Mouse (Mus musculus) activated CD4-positive, CD25-positive, alpha-beta regulatory T cell, adult 4 months (primary cell): Measurements from ENCODE around the gene Trnp1. TPM values are rescaled to one million over a fixed set of nuclear protein-coding genes. Genes with fewer than 3 reads are reported as not detected.
"Not testable (repeated sequence)": the region's sequence is repeated elsewhere in the genome, so short reads cannot be mapped to it uniquely, and the experiment has no call there.

Experiments
- ATAC-seq: one replicate; pipeline ENCODE4 v1.8.0; 2017
- polyA plus RNA-seq, 2 experiments: library from polyadenylated mRNA; unstranded; fragments of 100-300 nt; shearing (Covaris generic); gene quantifications; one replicate each; pipeline ENCODE4 v1.2.1; 2017

Gene Trnp1
- not detected for polyA plus RNA-seq

- peak; percentile 55 for ATAC-seq
Observed at GRCm38 (mm10) chr4:133498160-133498724, at the start of gene Trnp1. Trnp1 (minus strand) TSS chr4:133498550.

- ATAC-seq = peak; percentile 98
Observed at GRCm38 (mm10) chr4:133545272-133546231, 47.2 kb upstream of the Trnp1 start, which contains the start of gene Nudc. Nudc (minus strand) TSS chr4:133545996.

- ATAC-seq = no peak
Observed at GRCm38 (mm10) chr4:133536652-133537051, 38.3 kb upstream of the Trnp1 start.

DNA sequence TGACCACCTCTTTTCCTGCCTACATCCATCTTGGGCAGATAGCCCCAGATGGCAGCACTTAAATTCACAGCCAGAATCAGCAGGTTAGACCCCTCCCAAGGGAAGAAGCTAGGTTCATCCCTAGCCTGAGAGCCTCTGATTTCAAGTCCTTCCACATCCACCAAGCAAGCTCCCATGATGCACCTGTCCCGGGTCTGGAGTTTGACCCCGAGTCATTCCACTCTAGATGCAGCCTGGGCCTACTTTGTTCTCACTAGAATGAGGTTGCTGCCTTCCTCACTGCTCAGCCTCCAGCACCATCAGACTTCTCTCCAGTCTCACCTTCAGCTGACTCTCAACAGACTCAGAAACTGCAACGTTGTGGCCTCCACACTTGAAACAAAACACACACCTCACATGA lies 37.7 kb upstream of the Trnp1 start:
- ATAC-seq = no peak

- no peak for ATAC-seq
Observed at GRCm38 (mm10) chr4:133532777-133533176, 34.4 kb upstream of the Trnp1 start.

- ATAC-seq = no peak
Observed at GRCm38 (mm10) chr4:133527788-133528187, 29.4 kb upstream of the Trnp1 start.

GRCm38 (mm10) chr4:133521502-133521901 lies 23.2 kb upstream of the Trnp1 start:
- ATAC-seq = no peak

GRCm38 (mm10) chr4:133519369-133519665 lies 21.0 kb upstream of the Trnp1 start:
- no peak for ATAC-seq

- ATAC-seq = no peak
Observed at GRCm38 (mm10) chr4:133518601-133519368, 20.4 kb upstream of the Trnp1 start, which contains the start of gene Kdf1. Kdf1 (plus strand) TSS chr4:133518963.

DNA sequence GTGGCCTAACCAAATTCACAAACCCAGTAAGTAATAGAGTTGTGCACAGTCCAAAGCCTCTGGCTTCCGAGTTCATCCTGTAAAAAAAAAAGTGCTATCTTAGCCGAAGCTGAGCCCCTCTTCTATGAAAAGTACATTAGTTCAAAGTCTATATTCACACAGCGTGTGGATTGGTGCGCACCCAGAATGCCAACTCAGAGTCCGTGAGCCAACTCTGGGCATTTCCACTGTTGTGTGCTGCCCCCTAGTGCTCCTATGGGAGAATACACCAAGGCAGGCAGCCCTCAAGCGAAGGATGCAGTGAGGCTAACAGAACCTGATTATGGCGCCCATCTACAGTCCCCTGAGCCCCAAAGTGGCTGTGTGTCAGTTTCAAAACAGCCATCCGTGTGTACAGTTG lies 14.6 kb upstream of the Trnp1 start:
- peak; percentile 46 for ATAC-seq

DNA sequence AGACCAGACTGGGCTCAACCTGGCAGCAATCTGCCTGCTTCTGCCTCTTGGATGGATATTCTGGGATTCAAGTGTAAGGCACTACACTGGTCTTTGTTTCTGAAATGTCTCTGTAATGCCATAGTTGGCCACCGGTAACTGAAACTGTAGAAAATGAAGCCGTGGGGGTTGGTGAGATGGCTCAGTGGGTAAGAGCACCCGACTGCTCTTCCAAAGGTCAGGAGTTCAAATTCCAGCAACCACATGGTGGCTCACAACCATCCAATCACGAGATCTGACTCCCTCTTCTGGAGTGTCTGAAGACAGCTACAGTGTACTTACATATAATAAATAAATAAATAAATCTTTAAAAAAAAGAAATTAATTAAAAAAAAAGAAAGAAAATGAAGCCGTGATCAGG lies 14.2 kb upstream of the Trnp1 start:
- not testable (repeated sequence) for ATAC-seq

- no peak for ATAC-seq
Observed at GRCm38 (mm10) chr4:133511050-133511449, 12.7 kb upstream of the Trnp1 start.

DNA sequence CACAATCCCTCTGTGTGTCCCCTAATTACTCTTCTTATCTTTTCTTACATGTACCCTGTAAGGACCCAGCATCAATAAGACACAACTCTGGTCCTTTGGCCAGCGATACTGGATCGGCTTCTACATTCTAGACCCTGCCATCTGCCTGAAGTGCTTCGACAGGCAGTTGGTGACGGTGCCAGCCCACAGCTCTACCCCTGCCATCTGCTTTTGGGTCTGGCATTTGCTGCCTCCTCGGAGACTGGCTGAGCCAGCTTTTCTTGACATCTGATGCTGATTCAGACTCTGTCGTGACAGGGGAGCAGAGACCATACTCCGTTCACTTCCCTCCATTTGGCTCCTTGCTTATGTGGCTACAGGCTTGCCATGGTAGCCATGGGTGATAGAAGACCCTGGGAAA lies 10.6 kb upstream of the Trnp1 start:
- ATAC-seq = no peak

DNA sequence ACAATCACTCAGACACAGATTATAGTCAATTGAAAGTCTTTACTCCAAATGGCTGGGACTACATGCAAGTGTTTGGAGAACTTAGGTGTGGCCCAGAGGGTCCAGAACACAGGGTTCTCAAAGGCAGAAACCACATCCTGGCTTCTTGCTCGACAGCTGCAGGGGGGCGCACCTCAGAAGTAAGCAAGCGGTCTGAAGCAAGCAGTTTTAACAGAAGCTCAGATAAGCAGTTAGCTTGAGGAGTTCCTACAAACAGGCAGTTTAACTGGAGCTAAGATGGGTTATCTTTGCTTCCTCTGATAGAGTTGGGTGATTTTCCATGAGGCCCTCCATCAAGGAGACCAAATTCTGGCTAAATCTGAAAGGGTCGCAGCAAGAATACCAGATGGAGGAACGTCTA lies 8.2 kb upstream of the Trnp1 start:
- ATAC-seq = peak; percentile 43

GRCm38 (mm10) chr4:133504755-133505485 lies 6.6 kb upstream of the Trnp1 start:
- no peak for ATAC-seq

- ATAC-seq = no peak
Observed at GRCm38 (mm10) chr4:133504300-133504699, 6.0 kb upstream of the Trnp1 start.

DNA sequence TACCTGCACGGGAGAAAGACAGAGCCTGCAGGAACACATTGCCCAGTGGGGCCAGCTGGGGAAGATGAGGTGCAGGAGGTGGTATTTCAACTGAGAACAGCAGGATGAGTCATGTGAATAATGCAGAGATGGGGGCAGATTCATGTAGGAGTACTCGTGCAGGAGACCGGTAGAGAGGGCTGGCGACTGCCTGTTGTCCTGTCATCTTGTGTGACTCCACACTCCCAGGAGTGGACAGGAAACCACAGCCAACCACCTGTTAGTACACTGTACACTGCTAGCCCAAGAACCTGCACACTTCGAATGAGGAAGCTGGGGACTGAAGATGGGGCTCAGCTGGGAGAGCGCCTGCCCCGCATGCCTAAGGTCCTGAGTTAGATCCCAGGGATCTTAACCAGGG lies 3.2 kb upstream of the Trnp1 start:
- ATAC-seq = no peak

- no peak for ATAC-seq
Observed at GRCm38 (mm10) chr4:133497461-133498159, 740 bp downstream of the Trnp1 start.

GRCm38 (mm10) chr4:133496738-133497445 lies 1.5 kb downstream of the Trnp1 start:
- ATAC-seq = no peak

DNA sequence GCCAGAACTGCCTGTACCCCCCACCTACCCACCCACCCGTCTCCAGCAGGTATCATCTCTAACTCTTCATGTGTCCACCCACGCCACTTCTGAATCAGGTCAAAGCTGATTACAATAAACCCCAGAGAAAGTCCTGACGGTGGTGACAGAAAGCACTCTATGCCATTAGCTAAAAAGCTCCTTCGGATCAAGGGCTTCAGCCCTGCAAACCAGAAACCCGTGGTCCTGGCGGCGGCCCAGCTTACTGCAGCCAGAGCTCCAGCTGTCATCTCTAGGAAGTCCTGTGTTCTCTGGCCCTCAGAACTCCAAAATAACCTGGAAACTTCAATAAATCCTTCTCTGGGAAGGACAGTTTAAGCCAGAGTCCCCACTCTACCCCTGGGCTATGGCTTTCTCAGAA lies 2.6 kb downstream of the Trnp1 start:
- ATAC-seq = no peak

DNA sequence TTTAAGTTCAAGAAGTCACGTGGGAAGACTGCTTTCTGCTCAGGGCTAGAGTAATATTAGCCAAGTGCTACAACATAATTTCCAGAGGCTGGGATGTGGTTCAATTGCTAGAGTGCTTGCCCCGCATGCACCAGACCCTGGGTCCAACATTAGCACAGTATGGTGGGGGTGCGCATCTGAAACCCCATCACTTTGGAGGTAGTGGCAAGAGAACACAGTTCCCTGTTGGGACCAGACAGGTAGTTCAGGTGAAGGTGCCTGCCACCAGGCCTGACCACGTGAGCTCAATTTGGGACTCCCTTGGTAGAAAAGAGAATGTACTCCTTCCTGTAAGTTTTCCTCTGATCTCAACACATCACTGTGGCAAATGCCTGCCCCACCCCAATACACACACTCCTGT lies 3.5 kb downstream of the Trnp1 start:
- no peak for ATAC-seq
